Mouse (Mus musculus) splenic B cell, adult 2 months (primary cell): ENCODE measurements around the gene Dnaaf1.

Experiments
- DNase-seq: peaks from one replicate; pipeline ENCODE4 v3.0.0-alpha.2; 2011; ENCODE audit warnings: low read depth, low spot score
- H3K27me3 ChIP-seq: 2 replicates; pipeline ENCODE4 v1.6.1; 2012; ENCODE audit warnings: mild to moderate bottlenecking, low read length, moderate library complexity, mixed read lengths; ENCODE audit not compliant: control insufficient read depth, poor library complexity, insufficient read depth, severe bottlenecking
- H3K36me3 ChIP-seq: 2 replicates; pipeline ENCODE4 v1.6.1; 2012; ENCODE audit warnings: mild to moderate bottlenecking, low read length, moderate library complexity, mixed read lengths; ENCODE audit not compliant: control insufficient read depth, poor library complexity, insufficient read depth, severe bottlenecking

Gene Dnaaf1

GRCm38 (mm10) chr8:119639798-119640197 is 64.8 kb downstream of the Dnaaf1 start:
- Histone ChIP-seq H3K27me3 (no peaks in the 10 kb centered on the region), H3K36me3 (no peaks in the 10 kb centered on the region)
- no peak for DNase-seq

DNA sequence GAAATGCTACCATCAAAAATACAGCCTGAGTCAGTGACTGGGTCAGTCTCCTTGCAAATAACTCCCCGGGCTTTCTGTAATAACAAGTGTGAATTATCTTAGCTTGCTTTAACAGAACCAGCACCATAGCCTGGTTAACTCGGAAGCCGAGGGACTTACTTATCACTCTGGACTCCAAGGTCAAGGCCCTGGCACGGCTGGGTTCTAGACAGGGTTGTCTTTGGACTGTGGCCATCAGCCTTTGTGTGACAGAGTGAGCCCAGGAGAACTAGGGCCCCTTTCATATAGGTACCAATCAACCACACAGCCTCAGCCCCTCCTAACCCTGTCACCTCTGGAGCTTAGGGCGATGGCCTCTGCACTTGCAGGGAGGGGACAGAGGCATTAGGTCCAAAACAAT is 66.0 kb downstream of the Dnaaf1 start:
- H3K36me3 ChIP-seq = no peaks in the 10 kb centered on the region
- no peaks in the 10 kb centered on the region for H3K27me3 ChIP-seq
- DNase-seq = no peak

DNA sequence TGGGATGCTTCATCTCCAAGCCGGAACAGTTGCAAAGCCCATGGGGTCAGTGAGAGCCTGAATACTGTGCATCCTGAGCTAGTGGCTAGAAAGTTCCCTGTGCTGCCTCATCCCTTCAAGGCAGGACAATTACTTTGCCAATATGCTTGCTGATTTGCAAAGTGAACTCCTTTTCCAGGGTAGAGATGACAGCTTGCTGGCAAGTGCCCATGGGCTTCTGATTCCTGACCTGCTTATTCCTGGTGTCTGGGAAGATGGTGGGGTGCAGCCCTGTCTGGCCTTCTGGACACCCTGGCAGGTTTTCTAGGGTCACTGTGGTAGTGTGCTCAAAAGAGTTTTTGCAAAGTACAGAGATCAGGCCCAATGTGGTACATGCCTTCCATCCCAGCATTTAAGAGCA is 67.9 kb downstream of the Dnaaf1 start:
- no peaks in the 10 kb centered on the region for H3K36me3 ChIP-seq
- DNase-seq = no peak
- H3K27me3 ChIP-seq = no peaks in the 10 kb centered on the region

- DNase-seq = no peak
- H3K27me3 ChIP-seq = no peaks in the 10 kb centered on the region
- H3K36me3 ChIP-seq = no peaks in the 10 kb centered on the region
Measured at GRCm38 (mm10) chr8:119644429-119644960, 69.5 kb downstream of the Dnaaf1 start.

DNA sequence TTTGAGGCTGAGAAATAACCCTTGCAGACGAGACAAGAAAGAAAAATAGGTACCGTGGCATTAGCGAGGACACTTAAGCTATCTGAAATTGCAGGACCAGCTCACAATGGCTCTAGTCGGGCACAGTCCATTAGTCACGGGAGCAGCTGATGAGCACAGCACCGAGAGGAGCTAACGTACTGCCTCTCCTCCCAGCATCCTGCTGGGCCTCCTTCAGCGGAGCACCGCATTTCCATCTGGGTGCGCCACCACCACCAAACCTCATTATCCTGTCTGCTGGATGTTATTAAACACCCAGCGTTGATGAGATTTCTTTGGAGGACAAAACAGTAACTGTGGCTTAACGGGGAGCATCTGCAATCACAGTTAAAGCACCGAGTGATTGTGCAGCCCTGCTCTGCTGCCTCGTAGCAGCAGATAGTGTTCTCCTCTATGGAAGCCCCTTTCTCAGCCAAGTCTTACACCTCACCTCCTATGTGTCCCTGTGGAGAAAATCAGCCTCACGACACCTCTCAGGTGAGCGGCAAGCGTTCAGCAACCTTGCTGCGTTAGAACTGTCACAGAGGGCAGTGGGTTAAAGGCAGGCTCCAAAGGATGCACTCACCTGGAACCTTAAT is 70.1 kb downstream of the Dnaaf1 start:
- no peak for DNase-seq
- Histone ChIP-seq H3K36me3 (no peaks in the 10 kb centered on the region), H3K27me3 (no peaks in the 10 kb centered on the region)

GRCm38 (mm10) chr8:119646197-119646596 is 71.2 kb downstream of the Dnaaf1 start:
- Histone ChIP-seq H3K36me3 (no peaks in the 10 kb centered on the region), H3K27me3 (no peaks in the 10 kb centered on the region)
- no peak for DNase-seq

DNA sequence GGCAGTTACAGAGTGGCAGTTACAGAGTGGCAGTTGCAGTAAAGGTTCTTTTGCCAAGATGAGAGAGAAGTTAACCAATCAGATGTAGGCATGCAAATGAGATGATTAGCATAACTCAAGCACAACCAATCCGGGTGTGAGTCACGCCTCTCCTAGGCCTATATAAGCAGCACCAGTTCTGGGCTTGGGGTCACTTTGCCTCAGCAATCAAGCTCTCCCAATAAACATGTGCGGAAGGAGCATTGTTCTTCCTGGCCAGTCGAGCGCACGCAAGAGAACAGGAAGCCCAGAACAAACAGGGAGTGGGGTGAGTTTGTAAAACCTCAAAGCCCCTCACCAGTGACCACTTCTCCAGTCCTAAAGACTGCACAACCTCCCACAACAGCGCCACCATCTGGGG is 71.8 kb downstream of the Dnaaf1 start:
- no peaks in the 10 kb centered on the region for H3K36me3 ChIP-seq
- DNase-seq = no peak
- no peaks in the 10 kb centered on the region for H3K27me3 ChIP-seq
